Mouse (Mus musculus) forebrain, postnatal 0 days (tissue): ENCODE measurements around the gene Rhox6. TPM values are rescaled to one million over a fixed set of nuclear protein-coding genes. Genes with fewer than 3 reads are reported as not detected.
"Not testable (repeated sequence)": the region's sequence is repeated elsewhere in the genome, so short reads cannot be mapped to it uniquely, and the experiment has no call there.

Source experiments
- ATAC-seq: fragments of 200-750 bp; cut with Nextera tagmentation; 2 replicates; pipeline ENCODE4 v1.8.0; 2017; ENCODE audit warnings: mild to moderate bottlenecking, moderate library complexity
- DNase-seq: peaks from one replicate; pipeline ENCODE4 v3.0.0-alpha.2; 2015
- H3K27ac ChIP-seq: fragments of 300-500 bp; sonication (generic); 2 replicates; pipeline ENCODE4 v1.5.1; 2014; ENCODE audit warnings: low read depth, mild to moderate bottlenecking, antibody characterized with exemption, low read length, moderate library complexity, mixed read lengths
- H3K27me3 ChIP-seq: fragments of 300-500 bp; sonication (generic); 2 replicates; pipeline ENCODE4 v1.6.1; 2014; ENCODE audit warnings: mild to moderate bottlenecking, low read length, mixed read lengths; ENCODE audit not compliant: insufficient read depth
- H3K36me3 ChIP-seq: fragments of 300-500 bp; sonication (generic); 2 replicates; pipeline ENCODE4 v1.6.1; 2014; ENCODE audit warnings: mild to moderate bottlenecking, moderate library complexity; ENCODE audit not compliant: insufficient read depth
- H3K4me1 ChIP-seq: fragments of 300-500 bp; sonication (generic); 2 replicates; pipeline ENCODE4 v1.6.1; 2014; ENCODE audit warnings: antibody characterized with exemption; ENCODE audit not compliant: insufficient read depth
- H3K4me2 ChIP-seq: fragments of 300-500 bp; sonication (generic); 2 replicates; pipeline ENCODE4 v1.6.1; 2014; ENCODE audit warnings: low read depth, mild to moderate bottlenecking, moderate library complexity
- H3K4me3 ChIP-seq: fragments of 300-500 bp; sonication (generic); 2 replicates; pipeline ENCODE4 v1.5.1; 2014; ENCODE audit warnings: low read depth, low read length, mixed read lengths
- H3K9ac ChIP-seq: fragments of 300-500 bp; sonication (generic); 2 replicates; pipeline ENCODE4 v1.6.1; 2014; ENCODE audit warnings: mild to moderate bottlenecking
- H3K9me3 ChIP-seq: fragments of 300-500 bp; sonication (generic); 2 replicates; pipeline ENCODE4 v1.6.1; 2016; ENCODE audit warnings: low read length
- CTCF ChIP-seq: sonication (generic); IDR thresholded peaks from 2 replicates; pipeline ENCODE4 v1.5.1; 2016; ENCODE audit warnings: antibody characterized with exemption, control low read depth, low read depth
- WGBS: fragments of 180-500 bp; shearing (Covaris S2); extraction: QIAGEN DNeasy Blood & Tissue Kit; methylation state at CpG from one replicate; pipeline ENCODE4 v1.1.7; 2014; 5-methylcytosine and 5-hydroxymethylcytosine counted together
- polyA plus RNA-seq: library from polyadenylated mRNA; unstranded; fragments of >200 nt; fragmentation: Nextera tagmentation; extraction: Ambion mirVana; gene quantifications from 2 replicates; pipeline ENCODE4 v1.2.1, GENCODE M21; 2015
- total RNA-seq: library from RNA; depleted of rRNA; stranded (reverse); fragments of >200 nt; gene quantifications from 2 replicates; pipeline ENCODE4 v1.2.3, GENCODE M21; 2014; rRNA removed

Gene Rhox6
- total RNA-seq (not detected in 2 replicates), polyA plus RNA-seq (not detected in 2 replicates)

DNA sequence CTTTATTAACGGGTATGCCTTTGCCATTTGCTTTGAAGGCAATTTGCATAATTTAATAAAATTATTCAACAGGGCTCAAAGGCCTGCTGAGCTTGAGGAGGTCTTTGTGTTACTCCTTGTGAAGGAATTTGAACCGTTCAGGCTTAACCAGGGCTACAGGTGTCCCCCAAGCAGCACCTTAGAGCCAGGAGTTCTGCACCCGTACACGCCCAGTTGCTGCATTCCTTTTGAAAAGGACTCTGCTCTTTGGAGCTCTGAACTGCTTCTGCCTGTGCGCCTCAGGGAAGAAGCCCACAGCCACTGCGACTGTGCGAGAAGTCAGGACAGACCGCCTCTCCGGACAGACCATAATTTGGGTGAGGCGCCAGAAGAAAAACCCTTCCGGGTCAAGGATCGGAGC is at the start of gene Rhox6:
Rhox6 (plus strand) TSS at position 301 of the 400 bp plus-strand sequence.
- not testable (repeated sequence) for H3K9me3 ChIP-seq, H3K4me2 ChIP-seq, H3K36me3 ChIP-seq, H3K9ac ChIP-seq, DNase-seq, H3K27ac ChIP-seq, H3K4me3 ChIP-seq, H3K4me1 ChIP-seq, H3K27me3 ChIP-seq, ATAC-seq
- 86% methylated on average over 4 of the region's 12 CpGs for WGBS

DNA sequence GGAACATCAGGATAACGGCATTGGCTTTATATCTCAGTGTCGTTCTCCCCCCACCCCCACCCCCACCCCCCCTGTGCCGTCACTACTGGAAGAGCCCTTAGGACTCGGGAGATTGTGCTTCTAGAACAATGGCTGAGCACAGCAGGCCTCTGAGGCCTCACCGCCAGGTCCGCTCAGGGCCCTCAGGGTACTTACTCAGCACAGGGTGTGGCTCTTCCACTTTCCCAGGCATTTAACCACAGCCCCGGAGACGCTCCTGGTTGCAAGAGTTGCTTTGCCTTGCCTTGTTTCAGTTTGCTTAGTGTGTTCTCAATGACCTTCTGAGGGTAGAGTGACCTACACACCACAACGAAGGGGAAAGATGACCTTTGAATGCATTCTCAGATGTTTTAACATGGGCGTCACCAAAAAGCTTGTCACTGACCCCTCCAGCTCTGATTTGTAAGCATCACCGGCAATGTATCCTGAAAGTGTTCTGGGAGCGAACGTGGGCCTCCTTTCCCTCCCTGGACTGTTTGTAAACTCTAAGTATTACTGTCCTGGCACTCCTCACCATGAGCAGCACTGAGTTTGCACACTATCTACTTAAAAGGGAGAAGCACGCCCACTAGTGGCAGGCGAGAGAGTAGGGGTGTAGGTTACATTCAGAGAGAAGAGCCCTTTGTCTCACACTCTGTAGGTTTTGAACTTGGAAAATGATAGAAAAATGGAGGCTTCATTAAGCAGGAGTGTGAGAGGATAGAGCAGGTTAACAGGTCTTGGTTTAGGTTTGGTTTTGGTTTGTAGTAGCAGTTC is 19.2 kb upstream of the Rhox6 start:
- H3K4me1 ChIP-seq = no peaks in the 10 kb centered on the region
- no peak overlapping the region for H3K27ac ChIP-seq
- H3K36me3 ChIP-seq = no peaks in the 10 kb centered on the region
- ATAC-seq (no peak), DNase-seq (no peak)
- TF ChIP-seq CTCF = no peak
- 83% methylated on average over 15 of the region's 15 CpGs for WGBS
- no peaks in the 10 kb centered on the region for H3K27me3 ChIP-seq
- no peaks in the 10 kb centered on the region for H3K9me3 ChIP-seq
- no peak overlapping the region for H3K4me2 ChIP-seq
- no peak overlapping the region for H3K9ac ChIP-seq
- H3K4me3 ChIP-seq = no peak overlapping the region

DNA sequence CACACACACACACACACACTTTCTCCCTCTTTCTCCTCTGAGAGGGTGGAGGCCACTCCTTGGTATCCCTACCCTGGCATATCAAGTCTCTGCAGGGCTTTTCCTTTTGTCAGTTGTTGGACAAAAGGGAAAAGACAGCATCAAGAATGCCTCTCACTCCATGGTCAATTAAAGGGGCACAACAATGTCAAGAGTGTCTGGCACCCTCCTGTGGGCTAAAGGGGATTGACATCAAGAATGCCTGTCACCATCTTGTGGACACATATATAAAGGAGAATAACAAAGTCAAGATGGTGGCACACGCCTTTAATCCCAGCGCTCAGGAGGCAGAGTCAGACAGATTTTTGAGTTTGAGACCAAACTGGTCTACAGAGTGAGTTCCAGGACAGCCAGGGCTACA is 17.3 kb upstream of the Rhox6 start:
- H3K27me3 ChIP-seq = no peaks in the 10 kb centered on the region
- no peaks in the 10 kb centered on the region for H3K4me1 ChIP-seq
- 84% methylated on average over 2 of the region's 2 CpGs for WGBS
- H3K9ac ChIP-seq = no peak overlapping the region
- no peak for TF ChIP-seq CTCF
- H3K36me3 ChIP-seq = no peaks in the 10 kb centered on the region
- no peak for ATAC-seq
- H3K4me2 ChIP-seq = no peak overlapping the region
- no peak overlapping the region for H3K27ac ChIP-seq
- no peak overlapping the region for H3K4me3 ChIP-seq
- H3K9me3 ChIP-seq = no peaks in the 10 kb centered on the region
- no peak for DNase-seq

DNA sequence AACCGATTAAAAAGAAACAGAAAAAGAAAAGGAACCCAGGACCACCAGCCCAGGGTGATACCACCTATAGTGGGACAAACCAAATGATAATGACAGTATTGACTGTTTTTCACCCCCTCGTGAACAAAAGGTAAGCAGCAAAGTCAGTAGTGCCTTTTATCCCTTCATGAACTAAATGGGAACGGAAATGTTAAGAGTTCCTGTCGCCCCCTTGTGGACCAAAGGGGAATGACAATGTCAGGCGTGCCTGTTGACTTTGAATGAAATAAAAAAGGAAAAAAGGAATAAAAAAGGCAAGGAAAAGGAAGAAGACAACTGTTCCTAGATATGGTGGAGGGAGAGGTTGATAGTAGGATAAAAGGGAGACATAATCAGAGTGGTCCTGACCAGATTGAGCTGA is 15.5 kb upstream of the Rhox6 start:
- H3K4me1 ChIP-seq = no peaks in the 10 kb centered on the region
- peak; percentile 52 for TF ChIP-seq CTCF
- no peaks in the 10 kb centered on the region for H3K9me3 ChIP-seq

DNA sequence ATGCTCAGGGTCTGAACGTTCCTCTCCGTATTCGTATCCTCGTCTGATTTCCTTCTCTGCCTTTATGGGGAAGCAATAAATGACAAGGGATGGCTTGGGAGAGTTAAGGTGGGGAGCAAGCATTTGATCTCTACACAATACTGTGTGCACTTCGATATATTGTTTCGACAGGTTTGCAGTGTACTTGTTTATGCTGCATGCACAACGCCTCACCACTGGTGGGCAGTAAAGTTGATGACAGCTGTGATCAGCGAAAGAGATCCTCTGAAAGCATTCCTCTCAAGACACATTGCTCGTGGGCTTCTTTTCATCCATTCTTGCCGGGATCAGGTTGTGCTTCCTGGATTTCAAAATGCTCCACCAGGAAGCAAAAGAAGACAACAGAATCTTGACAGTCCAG is 11.0 kb upstream of the Rhox6 start:
- Histone ChIP-seq H3K27me3 (no peaks in the 10 kb centered on the region), H3K27ac (no peak overlapping the region), H3K4me1 (no peaks in the 10 kb centered on the region), H3K9me3 (no peaks in the 10 kb centered on the region), H3K9ac (no peak overlapping the region), H3K4me2 (no peak overlapping the region), H3K4me3 (no peak overlapping the region), H3K36me3 (no peaks in the 10 kb centered on the region)
- ATAC-seq (peak; percentile 40; the same call in 1 of the 2 replicates), DNase-seq (peak; percentile 2)
- TF ChIP-seq CTCF = no peak
- WGBS = 76% methylated on average over 10 of the region's 10 CpGs

More for the DNA sequence above, 15.5 kb upstream of the Rhox6 start:
- DNase-seq = peak; percentile 6
- Histone ChIP-seq H3K36me3 (no peaks in the 10 kb centered on the region), H3K27ac (no peak overlapping the region), H3K4me3 (no peak overlapping the region), H3K9ac (no peak overlapping the region), H3K4me2 (no peak overlapping the region), H3K27me3 (no peaks in the 10 kb centered on the region)
- WGBS = 30% methylated on average over 5 of the region's 5 CpGs
- ATAC-seq = no peak

DNA sequence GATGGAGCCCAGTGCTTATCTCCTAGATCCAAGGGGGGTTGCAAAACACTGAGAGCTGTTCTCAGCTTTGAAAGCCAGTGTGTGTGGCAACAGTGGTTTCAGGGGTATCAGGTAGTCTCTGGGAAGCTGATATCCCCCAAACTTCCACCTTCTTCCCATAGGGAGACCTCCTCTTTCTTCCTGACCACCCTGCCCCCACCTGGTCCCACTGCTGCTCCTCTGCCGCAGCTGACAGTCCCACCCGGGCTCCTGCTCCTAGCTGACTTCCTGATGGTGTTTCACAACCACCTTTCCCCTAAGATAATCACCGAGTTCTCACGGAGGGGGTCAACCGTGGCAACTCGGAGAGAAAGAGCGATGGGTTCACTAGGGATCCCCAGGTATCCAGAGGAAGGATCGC is 4.7 kb downstream of the Rhox6 start, which contains the start of gene Rhox7a:
Rhox7a (plus strand) TSS at position 301 of the 400 bp plus-strand sequence.
- WGBS = 84% methylated on average over 8 of the region's 8 CpGs

DNA sequence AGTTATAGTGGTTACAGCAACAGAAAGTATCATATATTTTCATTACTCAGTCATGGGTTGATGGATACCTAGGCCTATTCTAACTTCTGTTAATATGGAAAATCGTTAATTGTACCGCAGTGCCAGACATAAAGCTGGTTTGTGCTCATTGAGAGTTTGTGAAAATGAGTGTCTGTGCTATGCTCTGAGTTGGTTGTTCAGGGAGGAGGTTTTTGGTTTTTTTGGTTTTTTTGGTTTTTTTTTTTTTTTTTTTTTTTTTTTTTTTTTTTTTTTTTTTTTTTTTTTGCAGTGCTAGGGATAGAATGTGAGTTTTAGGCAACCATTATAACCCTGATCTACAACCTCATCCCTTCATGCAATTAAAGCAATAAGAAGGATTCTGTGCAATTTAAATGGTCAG is 44.9 kb downstream of the Rhox6 start:
- H3K9ac ChIP-seq = no peak overlapping the region
- no peaks in the 10 kb centered on the region for H3K27me3 ChIP-seq
- WGBS = 95% methylated on average over 2 of the region's 2 CpGs
- H3K4me1 ChIP-seq = no peaks in the 10 kb centered on the region
- no peaks in the 10 kb centered on the region for H3K9me3 ChIP-seq
- ATAC-seq (no peak), DNase-seq (no peak)
- no peak overlapping the region for H3K4me3 ChIP-seq
- TF ChIP-seq CTCF = no peak
- no peaks in the 10 kb centered on the region for H3K36me3 ChIP-seq
- H3K4me2 ChIP-seq = no peak overlapping the region
- no peak overlapping the region for H3K27ac ChIP-seq

More for the DNA sequence above, 4.7 kb downstream of the Rhox6 start, which contains the start of gene Rhox7a:
- ATAC-seq, H3K4me3 ChIP-seq, H3K9ac ChIP-seq, DNase-seq, H3K27ac ChIP-seq, H3K4me1 ChIP-seq, H3K9me3 ChIP-seq, H3K27me3 ChIP-seq, H3K4me2 ChIP-seq, H3K36me3 ChIP-seq: not testable (repeated sequence)
